Mouse (Mus musculus): ENCODE measurements around the gene Nav2. TPM values are rescaled to one million over a fixed set of nuclear protein-coding genes. Genes with fewer than 3 reads are reported as not detected.

Nav2 gene
- total RNA-seq, 2 experiments from 2014 or later = 26.1 to 38.7 TPM

DNA sequence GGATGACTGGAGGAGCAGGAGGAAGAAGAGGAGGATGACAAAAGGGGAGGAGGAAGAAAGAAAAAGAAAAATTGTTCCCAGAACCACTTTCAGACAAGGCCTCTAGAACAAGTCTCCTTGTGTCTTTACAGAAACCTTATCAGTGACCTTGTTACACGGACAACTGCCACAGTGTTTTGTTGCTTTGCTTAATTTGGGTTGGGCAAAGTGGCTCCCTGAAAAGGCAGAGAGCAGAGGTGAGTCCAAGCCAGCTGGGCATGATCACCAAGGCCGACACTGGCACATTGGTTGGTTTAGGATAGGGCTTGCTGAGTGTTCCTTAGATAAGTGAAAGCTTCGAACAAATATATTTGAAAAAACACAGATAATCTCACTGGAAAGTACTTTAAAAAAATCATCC is 327.3 kb downstream of the Nav2 start:
- no peak for ATAC-seq (replicated peaks; ENCODE audit: poor library complexity, severe bottlenecking)

DNA sequence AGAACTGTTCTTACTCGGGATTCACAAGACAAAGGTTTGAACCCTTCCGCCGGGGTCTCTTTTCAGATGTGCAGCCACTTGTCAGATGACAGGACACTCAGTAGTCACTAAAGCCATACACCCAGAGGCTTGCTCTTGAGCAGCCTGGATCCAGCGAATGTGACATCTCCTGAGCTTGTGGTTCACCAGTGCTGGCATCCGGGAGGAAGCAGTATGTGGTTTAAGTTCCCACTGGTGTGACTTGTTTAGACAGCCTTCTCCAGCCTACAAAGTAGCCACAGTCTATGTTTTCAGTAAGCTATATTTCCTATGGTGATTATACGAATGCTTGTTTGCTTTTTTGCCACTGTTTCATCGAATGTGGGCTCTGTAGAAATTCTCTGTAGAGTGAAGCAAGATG is 331.9 kb downstream of the Nav2 start:
- peak; percentile 76 for ATAC-seq (replicated peaks; ENCODE audit: poor library complexity, severe bottlenecking)

DNA sequence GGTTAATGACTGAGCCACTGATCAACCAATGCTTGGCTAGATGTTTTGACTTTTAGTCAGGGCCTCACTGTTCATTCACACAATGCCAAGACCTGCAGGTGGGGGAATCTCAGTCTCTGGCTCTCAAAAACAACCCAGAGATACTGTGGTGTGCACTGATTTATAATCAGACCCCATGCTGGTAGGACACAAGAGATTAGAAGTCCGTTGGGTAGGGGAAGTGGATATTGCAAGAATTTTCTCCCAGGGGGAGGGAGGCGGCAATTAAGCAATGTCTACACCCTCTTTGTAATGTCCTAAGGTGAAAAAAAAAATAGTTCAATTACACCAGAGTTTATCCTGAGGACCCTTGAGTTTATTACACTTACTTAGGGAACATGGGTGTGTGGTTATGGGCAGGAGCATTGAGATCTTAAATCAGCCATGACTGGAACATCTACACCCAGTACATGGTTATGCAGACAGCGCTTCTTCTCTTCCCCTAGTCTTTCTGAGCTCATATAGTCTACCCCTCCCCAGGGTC is 332.8 kb downstream of the Nav2 start:
- peak; percentile 65 for ATAC-seq (replicated peaks; ENCODE audit: poor library complexity, severe bottlenecking)

DNA sequence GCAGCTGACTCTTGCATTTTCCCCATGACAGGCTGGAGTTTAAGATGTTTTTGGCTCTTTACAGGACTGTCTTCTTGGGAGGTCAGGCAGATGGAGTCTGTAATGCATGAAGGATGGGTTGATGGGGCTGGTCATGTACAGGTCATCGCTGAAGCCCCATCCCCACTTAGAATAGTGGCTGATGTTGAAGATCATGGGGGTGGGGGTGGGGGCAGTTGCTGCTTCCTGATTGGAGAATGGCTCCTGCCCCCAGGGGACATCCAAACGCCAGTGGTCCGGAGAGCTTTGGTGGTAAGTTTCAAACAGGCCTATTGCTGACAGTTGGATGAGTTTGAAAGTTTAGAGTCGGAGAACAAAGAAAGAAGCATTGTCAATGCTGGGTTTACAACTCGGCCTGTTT is 333.7 kb downstream of the Nav2 start:
- ATAC-seq (replicated peaks; ENCODE audit: poor library complexity, severe bottlenecking) = no peak

DNA sequence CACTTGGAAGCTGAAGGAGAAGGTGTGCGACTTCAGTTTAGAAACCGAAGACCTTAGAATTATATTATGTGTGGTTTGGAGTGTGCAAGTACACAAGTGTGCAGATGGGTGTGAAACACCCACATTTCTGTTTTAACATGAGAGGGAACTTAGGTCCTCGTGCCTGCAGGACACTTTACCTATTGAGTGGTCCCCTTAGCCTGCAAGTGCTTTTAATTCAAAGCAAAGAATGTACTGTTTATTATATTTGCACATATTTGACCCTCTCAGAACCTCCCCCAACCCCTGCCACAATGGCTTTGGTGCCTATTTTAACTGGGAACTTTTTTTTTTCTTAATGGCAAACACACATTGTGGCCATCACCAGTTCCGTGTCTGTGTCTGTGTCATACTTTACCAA is 334.6 kb downstream of the Nav2 start:
- ATAC-seq (replicated peaks; ENCODE audit: poor library complexity, severe bottlenecking) = no peak

DNA sequence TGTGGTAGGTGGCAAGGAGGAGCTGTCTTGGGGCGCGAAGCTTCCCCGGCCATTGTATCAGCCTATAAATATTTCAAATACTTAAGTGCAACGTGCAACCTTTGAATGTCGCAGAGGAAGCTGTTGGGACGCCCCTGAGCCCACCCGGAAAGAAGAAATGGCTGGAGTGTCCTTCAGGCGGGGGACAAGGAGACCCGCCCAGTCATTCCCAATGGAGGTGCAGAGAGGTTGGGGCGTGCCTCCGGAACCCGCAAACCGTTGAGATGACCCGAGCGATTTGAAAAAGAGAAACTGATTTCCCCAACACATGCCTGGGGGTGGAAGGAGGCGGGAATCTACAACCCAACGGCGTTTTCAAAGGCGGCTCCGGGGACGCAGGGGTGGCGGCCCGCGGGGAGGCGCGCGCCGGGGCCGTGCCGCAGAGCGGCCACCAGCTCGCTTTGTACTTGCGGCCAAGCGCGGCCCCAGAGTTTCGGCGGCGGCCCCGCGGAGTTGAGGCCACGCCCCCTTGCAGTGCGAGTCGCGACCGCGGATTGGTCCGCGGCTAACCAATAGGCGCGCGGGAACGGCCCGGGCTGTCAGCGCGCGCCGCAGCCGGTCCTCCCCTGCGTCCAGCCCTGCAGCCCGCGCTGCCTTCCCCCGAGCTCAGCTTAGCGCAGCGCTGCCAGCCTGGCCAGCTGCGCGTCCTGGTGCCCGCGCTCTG is 337.2 kb downstream of the Nav2 start:
- ATAC-seq (replicated peaks; ENCODE audit: poor library complexity, severe bottlenecking) = peak; percentile 76

DNA sequence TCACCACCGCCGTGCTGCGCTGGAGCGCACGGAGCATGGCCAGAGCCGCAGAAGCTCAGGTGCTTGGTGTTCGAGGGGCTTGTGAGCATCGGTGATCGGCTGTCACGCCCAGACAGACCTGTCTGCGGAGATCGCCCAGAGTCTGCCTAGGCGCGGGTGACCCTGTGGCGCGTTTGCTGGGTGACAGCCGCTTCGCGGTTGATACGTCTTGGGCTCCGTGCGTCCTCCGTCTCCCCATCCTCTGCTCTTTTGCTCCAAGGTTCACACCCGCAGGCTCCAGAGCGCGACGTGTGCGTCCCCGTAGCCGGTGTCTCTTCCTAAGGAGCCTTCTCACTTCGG is 337.7 kb downstream of the Nav2 start:
- peak; percentile 2 for ATAC-seq (replicated peaks; ENCODE audit: poor library complexity, severe bottlenecking)

DNA sequence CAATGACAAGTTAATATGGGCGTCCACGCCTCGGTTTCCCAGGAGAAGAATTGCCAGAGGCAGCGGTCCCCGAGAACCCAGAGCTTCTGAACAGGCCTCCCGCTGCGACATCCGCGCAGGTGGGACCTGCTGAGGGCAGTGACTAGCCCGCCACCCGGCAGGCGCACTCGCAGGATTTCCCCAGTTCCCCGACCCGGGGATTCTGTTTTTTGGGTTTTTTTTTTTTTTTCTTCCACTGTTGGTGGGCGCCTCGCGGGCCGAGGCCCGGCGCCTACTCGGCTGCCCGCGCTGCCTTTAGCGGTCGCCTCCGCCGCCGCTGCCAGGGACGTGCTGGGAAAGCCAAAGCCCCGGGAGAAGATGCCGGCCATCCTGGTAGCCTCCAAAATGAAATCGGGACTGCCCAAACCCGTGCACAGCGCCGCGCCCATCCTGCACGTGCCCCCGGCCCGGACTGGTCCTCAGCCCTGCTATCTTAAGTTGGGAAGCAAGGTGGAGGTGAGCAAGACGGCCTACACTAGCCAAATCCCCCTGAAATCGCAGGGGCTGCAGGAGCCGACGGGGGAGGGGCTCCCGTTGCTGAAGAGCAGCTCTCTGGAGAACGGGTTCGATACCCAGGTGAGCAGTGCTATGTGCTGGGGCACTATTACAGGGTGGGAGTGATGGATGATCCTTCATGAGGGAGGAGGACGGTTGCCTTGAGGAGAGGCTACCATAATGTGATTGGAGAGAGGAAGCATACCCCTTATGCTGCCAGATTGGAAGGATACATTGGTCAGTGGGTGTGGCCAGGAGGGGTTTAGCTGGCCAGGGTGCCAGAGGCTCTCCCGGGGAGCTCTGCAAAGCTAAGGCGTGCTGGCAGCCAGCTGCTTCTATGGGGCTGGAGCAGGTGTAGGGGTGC is 338.3 kb downstream of the Nav2 start:
- no peak for ATAC-seq (replicated peaks; ENCODE audit: poor library complexity, severe bottlenecking)

DNA sequence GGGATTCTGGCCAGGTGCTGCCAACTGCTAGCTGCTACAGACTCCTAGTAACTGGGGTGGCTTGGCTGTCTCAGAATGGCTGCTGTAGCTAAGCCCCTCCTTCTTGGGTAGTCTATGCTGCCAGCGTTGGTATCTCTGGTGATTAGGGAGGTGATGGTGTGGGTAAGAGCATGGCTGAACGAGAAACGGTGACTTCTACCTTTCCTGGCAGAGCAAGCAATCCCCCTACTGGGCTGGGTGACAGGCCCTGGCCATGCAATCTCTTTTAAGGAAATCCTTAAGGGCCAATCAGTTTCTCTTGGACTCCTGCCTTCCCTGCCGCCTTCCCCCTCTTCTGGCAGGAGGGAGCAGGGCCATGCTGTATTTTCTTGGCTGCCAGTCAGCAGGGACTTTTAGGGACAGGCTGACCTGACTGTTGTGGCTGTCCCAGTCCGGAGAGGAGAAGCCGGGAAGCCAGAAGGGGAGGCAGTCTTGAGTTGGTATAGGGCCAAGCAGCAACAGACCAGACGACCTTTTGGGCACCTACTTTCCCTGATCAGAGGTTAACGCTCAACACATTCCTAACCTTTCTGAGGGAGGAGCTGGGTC is 339.3 kb downstream of the Nav2 start:
- no peak for ATAC-seq (replicated peaks; ENCODE audit: poor library complexity, severe bottlenecking)

DNA sequence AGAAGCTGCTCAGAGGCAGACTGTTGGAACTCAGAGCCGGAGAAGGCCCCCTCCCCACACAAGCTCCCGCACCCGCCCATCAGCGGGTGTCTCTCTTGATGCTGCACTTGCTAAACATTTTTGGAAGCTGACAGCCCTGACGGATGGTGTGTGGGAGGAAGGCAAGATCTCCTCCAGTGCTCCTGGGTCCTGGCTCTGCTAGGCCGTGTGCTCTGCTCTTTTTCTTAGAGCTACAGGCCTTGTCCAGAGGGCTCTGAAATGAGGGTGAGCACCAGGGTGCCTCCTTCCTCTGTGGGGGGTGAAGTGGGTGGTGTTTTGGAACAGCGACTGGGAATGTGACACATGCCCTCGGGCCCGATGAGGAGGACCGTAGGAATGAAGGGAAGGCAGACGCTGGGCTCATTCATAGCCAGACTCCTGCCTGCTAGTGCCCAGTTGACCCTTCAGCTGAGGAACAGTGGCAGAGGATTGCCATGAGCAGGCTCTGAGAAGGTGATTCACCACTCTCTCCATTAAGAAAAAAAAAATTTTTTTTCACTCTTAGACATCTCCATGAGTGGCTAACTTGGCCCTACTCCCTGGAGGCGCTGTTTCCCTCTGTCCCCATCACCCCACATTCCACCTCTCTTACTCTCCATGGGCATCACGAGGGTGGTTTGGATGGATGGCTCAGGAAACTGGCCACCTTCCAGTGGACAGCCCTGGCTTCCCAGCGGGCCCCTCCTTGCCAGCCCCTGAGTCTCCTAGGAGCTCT is 340.0 kb downstream of the Nav2 start:
- no peak for ATAC-seq (replicated peaks; ENCODE audit: poor library complexity, severe bottlenecking)

DNA sequence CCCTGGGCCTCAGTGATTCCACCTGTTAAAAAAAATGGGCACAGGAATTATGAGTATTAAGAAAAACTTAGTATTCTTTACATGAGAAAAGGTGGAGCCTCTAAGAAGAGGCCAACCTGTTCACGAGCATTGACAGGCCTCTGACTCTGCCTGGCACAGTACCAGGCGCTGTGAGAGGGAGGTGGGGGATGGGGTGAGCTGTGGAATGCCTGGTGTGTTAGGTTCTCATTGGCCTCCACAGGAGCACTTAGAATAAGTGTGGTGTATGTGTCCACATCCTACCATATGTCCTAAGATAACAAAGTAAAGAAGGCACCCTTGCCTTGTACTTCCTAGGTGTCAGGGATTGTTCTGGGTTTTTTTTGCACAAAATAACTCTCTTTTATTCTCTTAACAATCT is 340.9 kb downstream of the Nav2 start:
- no peak for ATAC-seq (replicated peaks; ENCODE audit: poor library complexity, severe bottlenecking)

DNA sequence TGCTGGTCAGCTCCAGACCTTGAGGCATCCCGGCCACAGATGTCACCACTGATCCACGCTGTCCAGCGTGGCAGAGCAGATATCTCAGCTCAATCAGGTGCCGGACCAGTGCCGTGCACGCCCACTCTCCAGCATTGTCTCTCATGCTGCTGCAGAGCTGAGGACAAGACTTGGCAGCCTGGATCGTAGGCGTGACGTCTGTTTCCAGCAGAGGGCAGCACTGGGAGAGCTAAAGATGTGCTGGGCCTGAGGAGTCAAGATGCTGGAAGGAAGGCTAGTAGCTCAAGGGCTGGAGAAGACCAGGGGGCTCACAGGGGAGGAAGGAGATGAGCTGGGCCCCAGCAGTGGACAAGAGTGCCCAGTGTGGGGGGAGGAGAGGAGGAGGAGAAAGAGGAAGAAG is 341.5 kb downstream of the Nav2 start:
- ATAC-seq (replicated peaks; ENCODE audit: poor library complexity, severe bottlenecking) = peak; percentile 52

DNA sequence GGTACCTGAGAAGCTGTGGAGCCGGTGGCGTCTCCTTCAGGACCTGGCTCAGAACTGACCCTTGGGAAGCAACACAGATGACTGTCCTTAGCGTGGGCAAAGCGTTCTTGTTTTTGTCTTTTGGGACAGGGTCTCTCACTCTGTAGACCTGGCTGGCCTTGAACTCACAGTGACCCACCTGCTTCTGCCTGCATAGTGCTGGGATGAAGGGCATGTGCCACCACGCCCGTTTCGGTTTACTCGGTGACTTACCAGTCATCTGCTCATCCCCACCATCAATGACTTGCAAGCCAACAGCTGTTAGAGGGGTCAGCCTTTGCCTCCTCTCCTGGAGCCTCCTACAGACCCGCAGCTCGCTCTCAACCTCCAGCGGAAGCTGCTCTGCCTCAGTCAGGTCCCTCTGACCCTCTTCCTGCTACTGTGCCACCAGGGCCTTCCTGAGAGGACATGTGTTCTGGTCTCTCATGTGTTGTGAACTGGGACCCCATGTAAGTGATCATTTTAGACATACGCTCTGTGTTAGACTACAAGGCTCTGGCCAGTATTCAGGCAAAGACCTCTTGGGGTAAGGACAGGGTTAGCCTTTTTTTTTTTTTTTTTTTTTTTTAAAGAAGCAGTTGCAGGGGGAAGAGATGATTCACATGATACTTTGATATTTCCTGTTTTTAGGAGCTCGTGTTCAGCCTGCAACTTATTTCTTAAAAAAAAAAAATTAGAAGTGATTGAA is 342.2 kb downstream of the Nav2 start:
- no peak for ATAC-seq (replicated peaks; ENCODE audit: poor library complexity, severe bottlenecking)

DNA sequence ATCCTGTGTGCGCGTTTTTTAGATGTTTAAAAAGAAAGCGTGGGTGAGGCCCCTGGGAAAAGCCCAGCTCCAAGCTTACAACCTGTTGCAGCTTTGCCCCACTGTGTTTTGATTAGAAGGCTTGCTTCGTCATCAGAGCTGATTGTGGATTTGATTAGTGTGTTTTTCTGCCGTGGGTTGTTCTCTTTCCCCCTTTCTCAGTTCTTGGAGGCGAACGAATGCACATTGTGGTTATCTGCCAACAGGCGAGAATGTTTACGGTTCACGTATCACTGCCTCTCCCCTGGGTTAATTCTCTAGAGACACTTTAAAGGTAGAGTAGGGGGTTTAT is 342.8 kb downstream of the Nav2 start:
- ATAC-seq (replicated peaks; ENCODE audit: poor library complexity, severe bottlenecking) = no peak

DNA sequence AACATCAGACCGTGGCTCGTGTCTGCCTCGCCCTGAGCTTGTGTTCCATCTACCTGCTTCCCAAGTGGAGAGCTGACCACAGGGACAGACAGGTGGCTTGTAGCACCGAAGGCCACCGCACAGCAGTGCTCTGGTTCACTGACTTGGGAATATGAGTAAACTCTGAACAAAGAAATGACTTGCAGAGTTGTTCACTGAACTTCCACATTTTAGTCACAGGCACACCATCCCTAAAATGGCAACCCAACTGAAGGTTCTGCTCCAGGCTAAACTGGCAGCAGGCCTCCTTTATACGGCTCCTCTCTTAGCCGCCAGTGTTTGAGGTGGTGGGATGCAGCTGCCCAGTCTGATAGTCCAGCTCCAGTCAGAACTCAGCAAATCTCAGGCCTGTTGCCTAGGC is 343.9 kb downstream of the Nav2 start:
- ATAC-seq (replicated peaks; ENCODE audit: poor library complexity, severe bottlenecking) = no peak

DNA sequence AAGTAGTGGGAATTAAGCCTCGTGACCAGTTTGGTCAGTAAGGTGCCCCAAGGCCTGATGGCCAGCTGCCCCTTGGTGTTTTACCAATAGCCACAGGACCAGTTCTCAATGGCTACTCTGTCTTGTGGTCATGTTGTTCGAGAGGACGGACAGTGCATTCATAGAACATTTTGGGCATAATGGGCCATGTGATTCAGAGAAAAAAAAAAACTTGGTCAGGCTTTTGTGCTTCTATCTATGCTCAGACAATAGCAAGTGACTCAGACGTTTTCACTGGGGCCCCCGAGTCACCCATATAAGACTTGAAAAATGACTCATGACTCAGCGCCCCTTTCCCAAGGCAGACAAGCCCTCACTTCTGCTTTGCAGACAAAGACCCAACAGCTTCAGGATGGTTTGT is 344.4 kb downstream of the Nav2 start:
- ATAC-seq (replicated peaks; ENCODE audit: poor library complexity, severe bottlenecking) = peak; percentile 69

DNA sequence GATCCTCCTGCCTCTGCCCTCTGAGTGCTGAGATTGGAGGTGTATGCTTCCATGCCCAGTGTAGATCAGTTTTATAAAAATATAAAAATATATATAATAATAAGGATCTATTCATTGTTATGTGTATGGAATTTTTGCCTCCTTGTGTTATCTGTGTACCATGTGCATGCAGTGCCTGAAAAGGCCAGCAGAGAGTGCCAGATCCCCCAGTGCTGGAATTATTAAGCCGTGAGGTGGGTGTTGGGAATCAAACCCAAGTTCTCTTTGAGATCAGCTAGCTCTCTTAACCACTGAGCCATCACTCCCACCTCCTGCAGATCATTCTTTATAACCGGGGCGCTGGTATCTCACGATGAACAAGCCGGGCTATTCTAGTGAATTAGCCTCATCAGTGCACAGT is 346.5 kb downstream of the Nav2 start:
- no peak for ATAC-seq (replicated peaks; ENCODE audit: poor library complexity, severe bottlenecking)

DNA sequence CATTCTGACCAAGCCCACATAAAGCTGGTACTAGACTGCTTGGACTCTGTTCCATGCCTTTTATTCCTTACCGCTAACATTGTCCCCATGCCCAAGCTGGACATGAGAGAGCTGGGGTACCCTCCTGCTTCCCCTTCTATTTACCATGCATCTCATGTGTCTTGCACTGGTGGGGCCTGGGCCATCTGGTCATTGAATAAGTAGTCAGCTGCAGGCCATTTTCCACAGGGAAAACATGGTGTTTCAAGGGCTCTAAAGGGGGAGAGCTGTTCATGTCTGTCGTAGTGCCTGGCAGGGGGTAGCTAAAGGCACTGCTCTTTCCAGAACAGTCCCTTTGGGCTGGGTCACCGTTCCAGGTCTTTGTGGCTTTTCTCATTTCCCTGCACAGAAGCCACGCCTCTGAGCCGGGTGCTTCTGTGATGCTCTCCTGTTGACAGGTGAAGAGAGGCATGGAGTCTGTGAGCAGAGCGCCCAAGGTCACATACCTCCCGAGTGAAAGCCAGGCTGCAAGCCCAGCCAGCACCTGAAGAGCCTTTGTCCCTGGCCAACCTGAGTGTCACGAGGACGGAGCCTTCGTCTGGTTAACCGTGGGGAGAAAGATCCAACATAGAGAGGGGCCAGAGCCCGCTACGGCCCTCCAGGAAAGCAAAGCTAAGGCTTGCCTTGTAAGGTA is 348.9 kb downstream of the Nav2 start:
- ATAC-seq (replicated peaks; ENCODE audit: poor library complexity, severe bottlenecking) = no peak

DNA sequence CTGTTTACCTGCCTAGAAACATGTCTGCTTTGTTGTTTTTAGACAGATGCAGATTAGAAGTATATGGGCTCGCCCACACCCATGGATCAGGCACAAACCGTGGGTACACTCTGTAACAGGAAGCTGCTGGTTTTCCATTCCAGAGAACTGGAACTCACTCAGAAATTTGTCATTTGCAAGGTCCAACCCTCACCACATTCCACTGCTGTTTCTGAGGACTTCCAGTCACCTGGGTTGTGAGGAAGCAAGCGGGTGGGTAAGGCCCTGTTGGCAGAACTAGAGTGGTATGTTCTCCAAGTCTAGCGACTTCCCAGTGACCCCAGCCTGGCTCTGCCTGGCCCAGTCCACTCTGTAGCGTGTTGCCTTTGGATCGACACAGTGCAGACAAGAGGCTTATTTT is 349.6 kb downstream of the Nav2 start:
- ATAC-seq (replicated peaks; ENCODE audit: poor library complexity, severe bottlenecking) = no peak

All from granulocyte monocyte progenitor cell, adult 5-6 weeks (primary cell).